Mouse (Mus musculus): Measurements from ENCODE around the gene Rps6ka3. TPM values are rescaled to one million over a fixed set of nuclear protein-coding genes. Genes with fewer than 3 reads are reported as not detected.

Gene Rps6ka3
- polyA plus RNA-seq, 1 experiment from 2014 or later: 1.4 TPM

- no peak overlapping the region for H3K9ac ChIP-seq (ENCODE audit: low read depth, low read length)
- H3K36me3 ChIP-seq (ENCODE audit: control insufficient read depth, insufficient read depth): no peaks in the 10 kb centered on the region
- 84% methylated on average over 1 of the region's 1 CpGs for WGBS (ENCODE audit: insufficient replicate concordance)
- no peaks in the 10 kb centered on the region for H3K9me3 ChIP-seq (replicated peaks; ENCODE audit: control insufficient read depth, low read length)
- no peak for ATAC-seq (ENCODE audit: low read depth)
- no peak overlapping the region for H3K27ac ChIP-seq (ENCODE audit: low read length)
- no peaks in the 10 kb centered on the region for H3K27me3 ChIP-seq (ENCODE audit: control insufficient read depth, insufficient read depth, low read depth, low read length)
- H3K4me3 ChIP-seq (ENCODE audit: low read depth, low read length): no peak overlapping the region
- no peak overlapping the region for H3K4me2 ChIP-seq (ENCODE audit: low read depth, low read length)
- no peaks in the 10 kb centered on the region for H3K4me1 ChIP-seq (ENCODE audit: control insufficient read depth, low read depth, low read length)
Measured at GRCm38 (mm10) chrX:159295879-159296278, 85.8 kb downstream of the Rps6ka3 start.

GRCm38 (mm10) chrX:159302349-159303311 is 92.5 kb downstream of the Rps6ka3 start:
- peak overlapping the region; percentile 32 for H3K4me2 ChIP-seq (ENCODE audit: low read depth, low read length)
- no peak overlapping the region for H3K27ac ChIP-seq (ENCODE audit: low read length)
- ATAC-seq (ENCODE audit: low read depth): no peak
- H3K4me3 ChIP-seq (ENCODE audit: low read depth, low read length): peak overlapping the region; percentile 36
- no peaks in the 10 kb centered on the region for H3K27me3 ChIP-seq (ENCODE audit: control insufficient read depth, insufficient read depth, low read depth, low read length)
- H3K9me3 ChIP-seq (replicated peaks; ENCODE audit: control insufficient read depth, low read length): no peaks in the 10 kb centered on the region
- WGBS (ENCODE audit: insufficient replicate concordance): 34% methylated on average over 11 of the region's 11 CpGs
- H3K4me1 ChIP-seq (ENCODE audit: control insufficient read depth, low read depth, low read length): no peaks in the 10 kb centered on the region
- no peaks in the 10 kb centered on the region for H3K36me3 ChIP-seq (ENCODE audit: control insufficient read depth, insufficient read depth)
- 0 out of 2 replicates have a peak overlapping the region, but pooled peaks have one; percentile 28 for H3K9ac ChIP-seq (ENCODE audit: low read depth, low read length)

- WGBS (ENCODE audit: insufficient replicate concordance): 67% methylated on average over 7 of the region's 7 CpGs
- no peak for ATAC-seq (ENCODE audit: low read depth)
Measured at GRCm38 (mm10) chrX:159315293-159315692, 105.2 kb downstream of the Rps6ka3 start.

GRCm38 (mm10) chrX:159321342-159321741 is 111.2 kb downstream of the Rps6ka3 start:
- Histone ChIP-seq H3K4me1 (ENCODE audit: control insufficient read depth, low read depth, low read length) (no peaks in the 10 kb centered on the region), H3K27ac (ENCODE audit: low read length) (no peak overlapping the region), H3K9ac (ENCODE audit: low read depth, low read length) (no peak overlapping the region), H3K27me3 (ENCODE audit: control insufficient read depth, insufficient read depth, low read depth, low read length) (no peaks in the 10 kb centered on the region), H3K9me3 (replicated peaks; ENCODE audit: control insufficient read depth, low read length) (no peaks in the 10 kb centered on the region), H3K36me3 (ENCODE audit: control insufficient read depth, insufficient read depth) (no peaks in the 10 kb centered on the region), H3K4me2 (ENCODE audit: low read depth, low read length) (no peak overlapping the region), H3K4me3 (ENCODE audit: low read depth, low read length) (no peak overlapping the region)
- no peak for ATAC-seq (ENCODE audit: low read depth)
- WGBS (ENCODE audit: insufficient replicate concordance): 25% methylated on average over 8 of the region's 8 CpGs

More at GRCm38 (mm10) chrX:159315293-159315692, 105.2 kb downstream of the Rps6ka3 start:
- H3K36me3 ChIP-seq (ENCODE audit: control insufficient read depth, insufficient read depth): no peaks in the 10 kb centered on the region
- H3K4me3 ChIP-seq (ENCODE audit: low read depth, low read length): no peak overlapping the region
- no peak overlapping the region for H3K27ac ChIP-seq (ENCODE audit: low read length)
- no peaks in the 10 kb centered on the region for H3K27me3 ChIP-seq (ENCODE audit: control insufficient read depth, insufficient read depth, low read depth, low read length)
- no peaks in the 10 kb centered on the region for H3K4me1 ChIP-seq (ENCODE audit: control insufficient read depth, low read depth, low read length)
- H3K4me2 ChIP-seq (ENCODE audit: low read depth, low read length): no peak overlapping the region
- H3K9me3 ChIP-seq (replicated peaks; ENCODE audit: control insufficient read depth, low read length): no peaks in the 10 kb centered on the region
- H3K9ac ChIP-seq (ENCODE audit: low read depth, low read length): no peak overlapping the region

GRCm38 (mm10) chrX:159364506-159364905 is 154.4 kb downstream of the Rps6ka3 start:
- H3K9me3 ChIP-seq (replicated peaks; ENCODE audit: control insufficient read depth, low read length): no peaks in the 10 kb centered on the region
- no peak overlapping the region for H3K4me2 ChIP-seq (ENCODE audit: low read depth, low read length)
- H3K9ac ChIP-seq (ENCODE audit: low read depth, low read length): no peak overlapping the region
- H3K4me3 ChIP-seq (ENCODE audit: low read depth, low read length): no peak overlapping the region
- ATAC-seq (ENCODE audit: low read depth): no peak
- H3K27me3 ChIP-seq (ENCODE audit: control insufficient read depth, insufficient read depth, low read depth, low read length): no peaks in the 10 kb centered on the region
- H3K4me1 ChIP-seq (ENCODE audit: control insufficient read depth, low read depth, low read length): no peaks in the 10 kb centered on the region
- WGBS (ENCODE audit: insufficient replicate concordance): 81% methylated on average over 3 of the region's 3 CpGs
- no peak overlapping the region for H3K27ac ChIP-seq (ENCODE audit: low read length)
- H3K36me3 ChIP-seq (ENCODE audit: control insufficient read depth, insufficient read depth): no peaks in the 10 kb centered on the region

- H3K36me3 ChIP-seq (ENCODE audit: control insufficient read depth, insufficient read depth): no peaks in the 10 kb centered on the region
- H3K9me3 ChIP-seq (replicated peaks; ENCODE audit: control insufficient read depth, low read length): no peaks in the 10 kb centered on the region
- peak within 1 kb of the TSS; percentile 77 for H3K27ac ChIP-seq (ENCODE audit: low read length)
- H3K27me3 ChIP-seq (ENCODE audit: control insufficient read depth, insufficient read depth, low read depth, low read length): no peaks in the 10 kb centered on the region; the same call in 1 of the 2 replicates
- H3K4me2 ChIP-seq (ENCODE audit: low read depth, low read length): peak within 1 kb of the TSS; percentile 62
- peak; percentile 99 for ATAC-seq (ENCODE audit: low read depth)
- H3K4me3 ChIP-seq (ENCODE audit: low read depth, low read length): peak within 1 kb of the TSS; percentile 83
- H3K9ac ChIP-seq (ENCODE audit: low read depth, low read length): peak within 1 kb of the TSS; percentile 79
- WGBS (ENCODE audit: insufficient replicate concordance): 20% methylated on average over 47 of the region's 76 CpGs
- peaks cover 5% of the 10 kb centered on the region for H3K4me1 ChIP-seq (ENCODE audit: control insufficient read depth, low read depth, low read length)
Measured at GRCm38 (mm10) chrX:159371831-159372752, 162.0 kb downstream of the Rps6ka3 start, which contains the start of gene Eif1ax. TSS of gene Eif1ax (plus strand) at chrX:159372178.

GRCm38 (mm10) chrX:159372753-159373144 is 162.6 kb downstream of the Rps6ka3 start:
- ATAC-seq (ENCODE audit: low read depth): no peak
- Histone ChIP-seq H3K27ac (ENCODE audit: low read length) (no peak overlapping the region; the same call in 1 of the 2 replicates), H3K4me3 (ENCODE audit: low read depth, low read length) (peak overlapping the region; percentile 83), H3K9me3 (replicated peaks; ENCODE audit: control insufficient read depth, low read length) (no peaks in the 10 kb centered on the region), H3K4me2 (ENCODE audit: low read depth, low read length) (peak overlapping the region; percentile 58), H3K27me3 (ENCODE audit: control insufficient read depth, insufficient read depth, low read depth, low read length) (no peaks in the 10 kb centered on the region; the same call in 1 of the 2 replicates), H3K36me3 (ENCODE audit: control insufficient read depth, insufficient read depth) (no peaks in the 10 kb centered on the region), H3K4me1 (ENCODE audit: control insufficient read depth, low read depth, low read length) (peaks cover 5% of the 10 kb centered on the region), H3K9ac (ENCODE audit: low read depth, low read length) (peak overlapping the region; percentile 79)
- WGBS (ENCODE audit: insufficient replicate concordance): 21% methylated on average over 9 of the region's 9 CpGs

- whole genome bisulfite sequencing (ENCODE audit: insufficient replicate concordance): 78% methylated on average over 9 of the region's 9 CpGs
- Histone ChIP-seq H3K9ac (ENCODE audit: low read depth, low read length) (no peak overlapping the region), H3K4me1 (ENCODE audit: control insufficient read depth, low read depth, low read length) (no peaks in the 10 kb centered on the region), H3K27me3 (ENCODE audit: control insufficient read depth, insufficient read depth, low read depth, low read length) (no peaks in the 10 kb centered on the region), H3K36me3 (ENCODE audit: control insufficient read depth, insufficient read depth) (no peaks in the 10 kb centered on the region; the same call in 1 of the 2 replicates), H3K9me3 (replicated peaks; ENCODE audit: control insufficient read depth, low read length) (no peaks in the 10 kb centered on the region), H3K4me2 (ENCODE audit: low read depth, low read length) (no peak overlapping the region), H3K4me3 (ENCODE audit: low read depth, low read length) (no peak overlapping the region), H3K27ac (ENCODE audit: low read length) (no peak overlapping the region)
- no peak for ATAC-seq (ENCODE audit: low read depth)
Measured at GRCm38 (mm10) chrX:159387105-159387504, 177.0 kb downstream of the Rps6ka3 start.

Measured in liver, embryonic 16.5 days (tissue).